Mouse (Mus musculus): ENCODE results near the gene Nicn1.

Gene Nicn1

DNA sequence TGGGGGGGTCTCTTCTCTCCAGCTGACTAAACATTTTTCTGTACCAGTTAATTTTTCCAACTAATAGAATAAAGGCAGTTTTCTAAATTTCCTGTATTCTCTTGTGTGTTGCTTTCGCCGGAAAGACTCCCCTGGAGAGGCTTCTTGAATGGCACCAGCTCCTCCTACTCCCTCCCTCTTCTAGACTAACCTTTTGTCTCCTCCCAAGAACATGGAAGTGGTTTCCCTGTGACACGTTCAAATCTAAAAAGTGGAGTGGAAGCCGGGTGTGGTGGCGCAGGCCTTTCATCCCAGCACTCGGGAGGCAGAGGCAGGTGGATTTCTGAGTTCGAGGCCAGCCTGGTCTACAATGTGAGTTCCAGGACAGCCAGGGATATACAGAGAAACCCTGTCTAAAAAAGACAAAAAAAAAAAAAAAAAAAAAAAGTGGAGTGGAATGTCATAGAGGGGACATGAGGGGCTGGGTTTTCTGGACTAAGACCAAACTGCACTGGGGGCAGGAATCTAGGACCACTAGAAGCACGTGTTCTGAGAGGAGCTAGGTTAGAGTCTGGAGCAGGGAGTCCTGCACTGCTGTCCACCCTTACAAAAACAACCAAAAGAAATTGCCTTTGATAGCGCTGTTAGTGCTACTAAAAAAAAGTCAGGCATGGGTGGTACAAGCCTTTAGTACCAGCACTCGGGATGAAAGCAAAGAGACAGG lies 47.8 kb downstream of the Nicn1 start:
- no peak for DNase-seq (ENCODE audit: low read depth, low spot score)

GRCm38 (mm10) chr9:108338551-108338885 lies 48.3 kb downstream of the Nicn1 start:
- peak; percentile 44 for DNase-seq (ENCODE audit: low read depth, low spot score)

GRCm38 (mm10) chr9:108338886-108339781 lies 48.9 kb downstream of the Nicn1 start, which contains the start of gene Gpx1:
Gpx1 (plus strand) TSS chr9:108338903.
- DNase-seq (ENCODE audit: low read depth, low spot score), result peak; percentile 95

- no peak for DNase-seq (ENCODE audit: low read depth, low spot score)
These were observed 49.6 kb downstream of the Nicn1 start for GRCm38 (mm10) chr9:108339886-108340257.

- DNase-seq (ENCODE audit: low read depth, low spot score), result peak; percentile 90
These were observed 50.3 kb downstream of the Nicn1 start for GRCm38 (mm10) chr9:108340258-108341138.

GRCm38 (mm10) chr9:108341139-108341475 lies 50.9 kb downstream of the Nicn1 start:
- no peak for DNase-seq (ENCODE audit: low read depth, low spot score)

GRCm38 (mm10) chr9:108341801-108342200 lies 51.6 kb downstream of the Nicn1 start:
- peak; percentile 43 for DNase-seq (ENCODE audit: low read depth, low spot score)

DNA sequence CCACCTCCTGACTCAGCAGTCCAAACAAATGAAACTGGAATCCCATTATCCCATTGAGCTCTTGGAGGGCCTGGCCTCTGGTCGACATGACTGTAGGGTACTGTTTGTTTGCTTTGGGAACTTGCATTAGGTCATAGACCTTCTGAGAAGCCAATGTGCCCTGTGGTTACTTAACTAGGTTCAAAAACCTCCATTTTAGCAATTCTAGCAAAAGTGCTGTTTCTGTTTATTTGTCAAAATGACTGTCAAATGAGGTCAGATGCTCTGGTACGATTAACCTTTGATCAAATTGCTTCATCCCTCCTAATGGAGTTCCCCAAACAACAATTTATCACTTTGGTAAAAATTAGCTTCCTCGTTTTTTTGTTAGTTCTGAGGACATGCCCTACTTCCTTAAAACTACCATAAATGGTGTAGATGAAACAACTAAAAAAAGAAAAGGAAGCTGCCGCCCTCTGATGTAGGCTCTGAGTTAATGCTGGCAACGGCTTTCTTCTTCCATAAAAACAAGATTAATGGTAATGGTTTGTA lies 52.1 kb downstream of the Nicn1 start:
- DNase-seq (ENCODE audit: low read depth, low spot score), result no peak

DNA sequence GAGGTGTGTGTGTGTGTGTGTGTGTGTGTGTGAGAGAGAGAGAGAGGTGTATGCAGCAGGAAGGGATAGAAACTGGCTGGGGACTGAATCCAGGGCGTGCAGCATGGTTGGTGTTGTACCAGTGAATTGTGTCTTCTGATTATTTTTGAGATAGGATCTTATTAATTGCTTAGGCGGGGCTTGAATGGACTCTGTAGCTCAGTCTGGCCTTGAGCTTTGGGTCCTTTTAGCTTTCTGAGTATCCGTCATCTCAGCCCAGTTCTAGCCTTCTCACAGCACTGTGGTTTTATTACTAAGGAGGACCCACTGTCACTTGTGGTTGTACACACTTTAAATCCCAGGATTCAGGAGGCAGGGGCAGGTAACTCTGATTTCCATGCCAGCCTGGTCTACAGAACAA lies 53.1 kb downstream of the Nicn1 start:
- no peak for DNase-seq (ENCODE audit: low read depth, low spot score)

GRCm38 (mm10) chr9:108343835-108344234 lies 53.6 kb downstream of the Nicn1 start:
- DNase-seq (ENCODE audit: low read depth, low spot score), result no peak

GRCm38 (mm10) chr9:108344471-108344870 lies 54.2 kb downstream of the Nicn1 start:
- no peak for DNase-seq (ENCODE audit: low read depth, low spot score)
